Mouse (Mus musculus): Measurements from ENCODE around the gene Rabep1.

- TF ChIP-seq CTCF (IDR thresholded peaks at IDR 0.05; ENCODE audit: low read depth) (no peak), EP300 (IDR thresholded peaks at IDR 0.05; ENCODE audit: low read depth) (no peak)
Measured at GRCm38 (mm10) chr11:70820120-70820519, 24.5 kb upstream of the Rabep1 start.
